Mouse (Mus musculus) forelimb bud, embryonic 11.5 days (tissue): Measurements from ENCODE around the gene Birc6.

Experiments used
- DNase-seq: peaks from one replicate; pipeline ENCODE4 v3.0.0-alpha.2; 2012; ENCODE audit warnings: low read depth, low spot score

Birc6 gene

GRCm38 (mm10) chr17:74527729-74528607 is at the start of gene Birc6:
TSS of gene Birc6 (plus strand) at chr17:74528295.
- DNase-seq = peak; percentile 99

- DNase-seq = no peak
Observed at GRCm38 (mm10) chr17:74480361-74481069, 47.6 kb upstream of the Birc6 start.

- peak; percentile 95 for DNase-seq
Observed at GRCm38 (mm10) chr17:74489024-74489900, 38.8 kb upstream of the Birc6 start, which contains the start of gene Yipf4. TSS of gene Yipf4 (plus strand) at chr17:74489493.

DNA sequence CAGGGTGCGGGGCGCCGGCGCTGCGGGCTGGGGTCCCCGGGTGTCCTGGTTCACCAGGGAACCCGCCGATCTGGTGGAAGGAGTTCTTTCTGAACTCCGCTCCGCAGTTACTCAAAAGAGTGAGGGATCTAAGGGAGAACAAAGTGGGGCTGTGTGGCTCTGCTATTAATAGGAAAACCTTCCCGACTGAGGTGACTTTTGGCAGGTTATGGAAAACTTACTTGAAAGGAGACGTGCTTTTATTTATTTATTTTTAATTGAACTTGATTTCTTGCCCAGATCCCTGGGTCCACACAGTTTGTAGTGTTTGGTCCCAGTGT is 38.2 kb upstream of the Birc6 start:
- no peak for DNase-seq

- DNase-seq = no peak
Observed at GRCm38 (mm10) chr17:74491565-74491964, 36.5 kb upstream of the Birc6 start.

DNA sequence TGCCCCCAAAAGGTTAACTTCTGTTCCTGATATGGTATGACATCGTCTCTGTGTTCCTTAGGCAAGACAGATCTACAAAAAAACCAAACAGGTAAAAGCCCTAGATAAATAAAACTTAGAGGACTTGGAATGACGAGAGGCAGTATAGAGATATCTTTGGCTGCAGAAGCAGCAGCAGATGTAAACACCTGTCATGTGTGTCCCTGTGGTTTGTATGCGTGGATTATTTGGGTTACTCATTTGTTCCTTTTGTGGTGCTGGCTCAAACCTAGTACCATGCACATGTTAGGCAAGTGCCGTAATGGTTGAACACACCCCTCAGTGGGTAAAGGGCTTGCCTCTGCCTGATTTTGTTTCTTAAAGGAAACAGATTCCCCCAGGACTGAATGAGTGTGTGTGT is 27.9 kb upstream of the Birc6 start:
- no peak for DNase-seq

DNA sequence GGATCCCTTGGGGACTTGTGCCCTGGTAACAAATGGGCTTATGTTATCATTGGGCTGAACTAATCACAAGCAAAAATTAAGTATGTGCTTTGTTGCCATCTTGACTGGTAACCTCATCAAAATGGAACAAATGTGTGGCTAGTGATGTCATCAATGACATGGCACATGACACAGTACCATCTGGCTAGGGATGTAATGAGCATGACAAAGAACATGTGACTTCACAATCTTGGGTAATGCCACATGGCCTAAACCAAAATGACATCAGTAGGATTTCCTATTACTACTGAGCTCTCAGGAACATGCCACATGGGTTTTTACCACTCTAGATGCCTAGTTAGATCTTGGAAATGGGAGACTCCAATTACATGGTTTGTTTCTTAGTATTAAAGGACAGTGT is 27.0 kb upstream of the Birc6 start:
- no peak for DNase-seq

DNA sequence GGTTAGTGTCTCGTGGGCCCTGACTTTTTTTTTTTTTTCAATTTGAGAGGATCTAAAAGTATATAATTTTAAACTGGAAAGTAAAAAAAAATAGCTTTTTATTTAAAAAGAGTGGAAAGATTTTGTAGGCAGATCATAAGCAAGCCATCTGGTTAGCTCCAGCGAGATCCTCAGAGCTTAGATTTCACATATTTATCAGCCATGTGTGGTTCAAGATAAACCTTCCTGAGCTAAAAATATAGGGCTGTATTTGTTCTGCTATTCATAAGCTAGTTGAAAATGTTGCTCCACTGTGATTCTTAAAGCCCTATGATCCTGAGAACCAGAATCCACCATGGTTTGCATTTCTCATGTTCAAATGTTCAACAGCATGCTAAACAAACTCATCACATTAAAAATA is 20.2 kb upstream of the Birc6 start:
- no peak for DNase-seq

- no peak for DNase-seq
Observed at GRCm38 (mm10) chr17:74508600-74508999, 19.5 kb upstream of the Birc6 start.

DNA sequence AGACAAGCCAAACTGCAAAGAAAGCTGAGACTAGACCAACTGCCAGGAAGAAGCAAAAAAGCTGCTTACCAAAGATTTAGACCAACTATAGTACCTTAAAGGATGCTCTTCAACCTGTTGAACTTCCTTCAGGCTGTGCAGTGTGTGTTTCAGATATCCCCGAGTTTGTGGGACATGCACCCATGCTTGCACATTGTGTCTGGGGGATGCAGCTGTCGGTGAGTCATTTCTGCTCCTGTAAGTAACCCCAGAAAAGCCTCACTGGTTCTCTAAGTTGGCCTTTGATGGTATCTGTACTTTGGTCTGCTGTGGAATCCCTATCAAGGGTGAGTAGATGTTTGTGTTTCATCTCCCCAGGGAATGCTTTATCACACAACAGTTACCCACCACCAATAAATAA is 15.8 kb upstream of the Birc6 start:
- DNase-seq = no peak

DNA sequence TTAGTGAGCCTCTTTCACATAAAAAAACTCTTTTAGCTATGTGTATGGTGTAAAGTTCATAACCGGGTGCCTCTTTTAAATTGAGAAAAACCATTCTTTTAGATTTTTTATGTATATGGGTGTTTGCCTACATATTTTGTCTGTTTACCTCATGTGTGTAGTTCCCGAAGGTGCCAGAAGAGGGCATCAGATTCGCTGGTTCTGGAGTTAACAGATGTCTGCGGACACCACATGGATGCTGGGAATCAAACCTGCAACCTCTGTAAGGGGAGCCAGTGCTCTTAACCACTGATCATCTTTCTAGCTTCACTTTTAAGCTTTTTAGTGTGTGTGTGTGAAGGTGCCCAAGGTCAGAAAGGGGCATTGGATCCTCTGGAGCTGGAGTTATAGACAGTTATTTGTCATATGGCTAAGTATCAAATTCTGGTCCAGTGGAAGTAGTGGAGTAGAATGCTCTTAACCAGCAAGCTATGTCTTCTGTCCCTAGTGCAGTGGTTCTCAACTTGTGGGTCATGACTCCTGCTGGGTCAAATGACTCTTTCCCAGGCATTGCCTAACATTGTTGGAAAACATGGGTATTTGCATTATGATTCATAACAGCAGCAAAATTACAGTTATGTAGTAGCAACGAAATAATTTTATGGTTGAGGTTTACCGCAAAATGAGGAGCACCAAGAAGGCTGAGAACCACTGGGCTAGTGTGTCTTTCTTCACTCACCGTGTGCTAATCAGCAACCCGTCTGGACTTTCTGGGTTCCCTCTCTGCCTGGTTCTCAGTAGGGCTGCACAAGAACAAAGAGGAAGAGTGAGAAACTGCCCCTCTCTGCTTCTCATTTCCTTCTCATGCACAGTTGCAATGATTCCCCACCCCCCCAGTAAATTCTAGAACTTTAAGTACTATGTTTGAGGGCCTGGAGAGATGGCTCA is 5.0 kb upstream of the Birc6 start:
- no peak for DNase-seq

- DNase-seq = no peak
Observed at GRCm38 (mm10) chr17:74526117-74526516, 2.0 kb upstream of the Birc6 start.

DNA sequence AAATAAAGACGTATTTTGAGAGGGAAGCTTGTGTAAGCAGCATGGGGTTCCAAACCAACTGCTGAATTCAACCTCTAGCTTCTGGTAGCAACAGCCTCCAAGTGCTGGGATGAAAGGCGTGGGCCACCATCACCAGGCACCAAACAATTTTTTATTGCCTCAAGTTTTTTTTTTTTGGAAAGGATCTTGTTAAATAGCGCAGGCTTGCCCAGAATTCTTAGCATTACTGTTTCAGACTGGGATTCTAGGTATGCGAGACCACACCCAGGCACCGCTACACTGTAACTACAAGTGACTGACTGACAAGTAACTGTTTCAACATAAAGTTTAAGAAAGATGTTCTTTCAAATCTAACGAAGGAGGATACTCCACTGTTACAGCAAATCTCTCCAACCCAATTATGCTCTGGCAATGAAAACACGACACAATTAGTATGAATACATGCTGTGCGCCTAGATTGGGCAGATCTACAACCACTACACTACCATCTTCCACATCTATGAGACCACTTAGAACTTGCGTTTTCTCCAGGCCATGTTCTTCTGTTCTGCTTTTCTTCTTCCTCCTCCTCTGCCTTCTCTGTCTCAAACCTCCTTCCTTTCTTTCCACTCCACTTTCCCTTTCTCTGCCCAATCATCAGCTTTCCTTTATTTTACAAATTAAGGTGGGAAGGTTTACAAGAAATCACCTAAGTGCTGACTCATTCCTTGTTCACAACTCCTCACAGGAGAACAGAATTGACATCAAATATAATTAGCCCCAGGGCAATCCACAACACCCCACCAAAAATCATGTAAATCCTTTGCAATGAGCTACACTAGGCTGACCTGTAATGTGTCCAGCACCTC is 1.1 kb upstream of the Birc6 start:
- no peak for DNase-seq

GRCm38 (mm10) chr17:74528648-74529532 is 795 bp downstream of the Birc6 start:
- peak; percentile 24 for DNase-seq

DNA sequence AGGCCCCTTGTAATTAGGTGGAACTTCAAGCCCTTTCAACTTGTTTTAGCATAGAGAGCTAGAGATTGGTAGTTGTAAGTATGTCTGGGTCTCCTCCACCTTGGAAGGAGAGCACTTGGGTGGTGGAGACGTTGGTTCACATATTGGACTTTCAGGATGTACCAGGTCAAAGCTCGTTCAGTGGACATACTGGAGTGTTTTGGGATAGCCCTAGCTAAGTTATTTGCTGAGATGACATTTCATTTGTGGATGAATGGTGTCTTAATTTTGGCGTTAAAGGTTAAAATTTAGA is 1.4 kb downstream of the Birc6 start:
- DNase-seq = no peak

DNA sequence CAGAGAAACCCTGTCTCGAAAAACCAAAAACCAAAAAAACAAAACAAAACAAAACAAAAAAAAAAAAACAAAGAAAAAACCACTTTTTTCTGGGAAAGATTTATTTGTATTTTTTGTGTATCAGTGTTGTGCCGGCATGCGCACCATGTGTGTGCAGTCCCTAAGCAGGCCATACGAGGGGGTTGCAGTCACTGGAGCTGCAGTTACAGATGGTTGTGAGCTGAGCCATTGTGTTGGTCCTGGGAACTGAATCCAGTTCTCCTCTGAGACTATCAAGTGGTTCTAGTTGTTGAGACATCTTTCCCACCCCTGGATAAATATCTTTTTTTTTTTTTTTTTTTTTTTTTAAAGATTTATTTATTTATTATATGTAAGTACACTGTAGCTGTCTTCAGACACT is 6.9 kb downstream of the Birc6 start:
- DNase-seq = no peak

DNA sequence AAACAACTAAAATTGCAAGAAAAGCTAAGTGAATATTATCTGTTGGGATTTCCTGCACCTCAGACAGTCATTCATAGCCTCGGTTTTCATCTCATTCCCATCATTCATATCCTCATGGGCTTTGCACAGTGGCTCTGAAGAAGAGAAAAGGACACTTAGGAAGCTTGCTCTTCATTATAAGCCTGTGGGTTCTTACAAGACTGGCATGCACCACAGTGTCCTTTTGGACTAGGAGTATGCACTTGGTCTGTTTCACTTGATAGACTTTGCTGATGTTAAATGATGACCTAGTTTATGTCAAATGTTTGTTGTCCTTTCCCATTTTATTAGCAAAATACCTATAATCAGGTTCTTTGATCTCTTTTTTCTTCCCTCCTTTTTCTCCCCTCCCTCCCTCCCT is 9.4 kb downstream of the Birc6 start:
- DNase-seq = no peak

DNA sequence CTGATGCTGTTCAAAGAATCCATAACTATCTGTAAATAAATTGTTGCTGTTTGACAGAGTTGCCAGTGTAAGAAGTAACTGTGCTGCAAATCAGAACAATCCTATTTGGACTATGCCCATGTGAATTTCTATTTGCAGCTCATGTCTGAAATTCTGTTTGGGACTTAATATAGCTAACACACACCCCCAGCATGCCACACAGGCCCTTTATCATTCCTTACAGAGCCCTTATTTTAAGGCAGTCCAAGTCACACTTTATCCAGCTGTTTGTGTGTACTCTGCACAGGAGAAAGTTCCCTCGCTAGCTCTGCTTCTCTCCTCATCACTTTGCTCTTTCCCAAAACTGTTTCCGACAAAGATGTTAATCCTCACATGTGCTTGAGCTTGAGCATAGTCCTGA is 15.5 kb downstream of the Birc6 start:
- DNase-seq = no peak

- no peak for DNase-seq
Observed at GRCm38 (mm10) chr17:74554118-74554517, 26.0 kb downstream of the Birc6 start.
